Mouse (Mus musculus): Measurements from ENCODE around the gene Pla2g7. TPM values are rescaled to one million over a fixed set of nuclear protein-coding genes. Genes with fewer than 3 reads are reported as not detected.

The Pla2g7 gene
- total RNA-seq, 2 experiments from 2014 or later: 72.1 to 86.8 TPM

- no peak for DNase-seq (ENCODE audit: low spot score in 2 of 2)
- intact Hi-C loops (cut with DNase I): no loop called here
Observed at GRCm38 (mm10) chr17:43637146-43637545, 69.2 kb downstream of the Pla2g7 start.

GRCm38 (mm10) chr17:43640825-43641224 lies 72.9 kb downstream of the Pla2g7 start:
- intact Hi-C loops (cut with DNase I): no loop called here
- no peak for DNase-seq (ENCODE audit: low spot score in 2 of 2)

GRCm38 (mm10) chr17:43643191-43643590 lies 75.3 kb downstream of the Pla2g7 start:
- intact Hi-C loops (cut with DNase I): no loop called here

GRCm38 (mm10) chr17:43644375-43644774 lies 76.5 kb downstream of the Pla2g7 start:
- intact Hi-C loops (cut with DNase I): no loop called here
- DNase-seq (ENCODE audit: low spot score in 2 of 2): no peak

More at GRCm38 (mm10) chr17:43643191-43643590, 75.3 kb downstream of the Pla2g7 start:
- no peak for DNase-seq (ENCODE audit: low spot score in 2 of 2)

GRCm38 (mm10) chr17:43645136-43645535 lies 77.2 kb downstream of the Pla2g7 start:
- intact Hi-C loops (cut with DNase I): no loop called here
- DNase-seq (ENCODE audit: low spot score in 2 of 2): no peak

GRCm38 (mm10) chr17:43646925-43647324 lies 79.0 kb downstream of the Pla2g7 start:
- intact Hi-C loops (cut with DNase I): no loop called here
- no peak for DNase-seq (ENCODE audit: low spot score in 2 of 2)

- intact Hi-C loops (cut with DNase I): no loop called here
- no peak for DNase-seq (ENCODE audit: low spot score in 2 of 2)
Observed at GRCm38 (mm10) chr17:43649641-43650436, 81.9 kb downstream of the Pla2g7 start.

- DNase-seq (ENCODE audit: low spot score in 2 of 2): no peak
- intact Hi-C loops (cut with DNase I): no loop called here
Observed at GRCm38 (mm10) chr17:43651314-43652046, 83.6 kb downstream of the Pla2g7 start.

Other genes with a start within 250 kb of the Pla2g7 start
- 10 to 100 TPM; 26.4 to 30.3 TPM for gene Adgrf5, start 207.6 kb upstream of the Pla2g7 start, total RNA-seq (2021)
- not detected for gene Mep1a, start 65.3 kb upstream of the Pla2g7 start, total RNA-seq (2021)
- gene Ankrd66, start 24.5 kb upstream of the Pla2g7 start, total RNA-seq (2021): under 1 TPM in 1 of 2 experiments, not detected in 1; 0.32 TPM
- gene Tdrd6, start 62.2 kb downstream of the Pla2g7 start, total RNA-seq (2021): under 1 TPM; 0.29 to 0.49 TPM
- 10 to 100 TPM; 37.5 to 55.3 TPM for gene Slc25a27, start 99.1 kb downstream of the Pla2g7 start, total RNA-seq (2021)
- gene Cyp39a1, start 99.3 kb downstream of the Pla2g7 start, total RNA-seq (2021): 1 to 10 TPM; 2.2 to 2.3 TPM
- 100 to 1,000 TPM; 172 to 186 TPM for gene Rcan2, start 233.3 kb downstream of the Pla2g7 start, total RNA-seq (2021)